Mouse (Mus musculus): ENCODE data around the gene Gm15114.
"Not testable (repeated sequence)": the region's sequence is repeated elsewhere in the genome, so short reads cannot be mapped to it uniquely, and the experiment has no call there.

The Gm15114 gene

GRCm38 (mm10) chrX:148488649-148489048 lies at the start of gene Gm15114:
Gm15114 (plus strand) TSS chrX:148488949.
- DNase-seq (ENCODE audit: extremely low spot score, low spot score): not testable (repeated sequence)

Data from neural tube, embryonic 10.5 days (tissue).